Mouse (Mus musculus) limb, embryonic 15.5 days (tissue): ENCODE data around the gene Kdm4a. TPM values are rescaled to one million over a fixed set of nuclear protein-coding genes. Genes with fewer than 3 reads are reported as not detected.

Source experiments
- ATAC-seq: fragments of 200-750 bp; cut with Nextera tagmentation; 2 replicates; pipeline ENCODE4 v1.8.0; 2017; ENCODE audit warnings: low read depth, moderate TSS enrichment; ENCODE audit not compliant: insufficient number of reproducible peaks, low FRiP score, low TSS enrichment
- H3K27ac ChIP-seq: fragments of 300-500 bp; sonication (generic); 2 replicates; pipeline ENCODE4 v1.5.1; 2015; ENCODE audit warnings: moderate library complexity, mild to moderate bottlenecking, inconsistent platforms
- H3K27me3 ChIP-seq: fragments of 300-500 bp; sonication (generic); 2 replicates; pipeline ENCODE4 v1.6.1; 2015; ENCODE audit warnings: inconsistent platforms
- H3K36me3 ChIP-seq: fragments of 300-500 bp; sonication (generic); 2 replicates; pipeline ENCODE4 v1.6.1; 2015; ENCODE audit warnings: inconsistent platforms
- H3K4me1 ChIP-seq: fragments of 300-500 bp; sonication (generic); 2 replicates; pipeline ENCODE4 v1.6.1; 2015; ENCODE audit warnings: inconsistent platforms
- H3K4me2 ChIP-seq: fragments of 300-500 bp; sonication (generic); 2 replicates; pipeline ENCODE4 v1.6.1; 2015; ENCODE audit warnings: mild to moderate bottlenecking, inconsistent platforms
- H3K4me3 ChIP-seq: fragments of 300-500 bp; sonication (generic); 2 replicates; pipeline ENCODE4 v1.5.1; 2015; ENCODE audit warnings: mild to moderate bottlenecking, inconsistent platforms
- H3K9ac ChIP-seq: fragments of 300-500 bp; sonication (generic); 2 replicates; pipeline ENCODE4 v1.6.1; 2015; ENCODE audit warnings: inconsistent platforms
- H3K9me3 ChIP-seq: fragments of 300-500 bp; sonication (generic); 2 replicates; pipeline ENCODE4 v1.6.1; 2016; ENCODE audit warnings: inconsistent platforms
- WGBS: fragments of 180-500 bp; shearing (Covaris S2); methylation state at CpG from one replicate; pipeline ENCODE4 v1.1.7; 2015; 5-methylcytosine and 5-hydroxymethylcytosine counted together
- polyA plus RNA-seq: library from polyadenylated mRNA; unstranded; fragments of >200 nt; fragmentation: Nextera tagmentation; extraction: Ambion mirVana; gene quantifications from 2 replicates; pipeline ENCODE4 v1.2.1, GENCODE M21; 2015

Gene Kdm4a
- 30.2 and 35.0 TPM in 2 replicates for polyA plus RNA-seq

GRCm38 (mm10) chr4:118179467-118180300 lies at the start of gene Kdm4a:
Gene Kdm4a (minus strand): TSS chr4:118180043.
- 0% methylated on average over 38 of the region's 38 CpGs for WGBS
- H3K9me3 ChIP-seq = no peaks in the 10 kb centered on the region
- H3K27ac ChIP-seq = peak within 1 kb of the TSS; percentile 96
- peak within 1 kb of the TSS; percentile 77 for H3K9ac ChIP-seq
- no peaks in the 10 kb centered on the region for H3K27me3 ChIP-seq
- peak; percentile 100 for ATAC-seq
- peaks cover 27% of the 10 kb centered on the region for H3K36me3 ChIP-seq
- H3K4me1 ChIP-seq = peaks cover 13% of the 10 kb centered on the region
- peak within 1 kb of the TSS; percentile 66 for H3K4me2 ChIP-seq
- H3K4me3 ChIP-seq = peak within 1 kb of the TSS; percentile 80

- Histone ChIP-seq H3K4me1 (no peaks in the 10 kb centered on the region), H3K4me2 (no peak overlapping the region), H3K27ac (no peak overlapping the region), H3K4me3 (no peak overlapping the region), H3K9me3 (no peaks in the 10 kb centered on the region), H3K36me3 (peaks cover 90% of the 10 kb centered on the region), H3K9ac (no peak overlapping the region), H3K27me3 (no peaks in the 10 kb centered on the region)
- whole genome bisulfite sequencing = 60% methylated on average over 6 of the region's 6 CpGs
- no peak for ATAC-seq
Measured at GRCm38 (mm10) chr4:118229035-118229770, 49.4 kb upstream of the Kdm4a start.

GRCm38 (mm10) chr4:118227398-118227797 lies 47.6 kb upstream of the Kdm4a start:
- Histone ChIP-seq H3K4me2 (no peak overlapping the region), H3K27ac (no peak overlapping the region), H3K36me3 (peaks cover 92% of the 10 kb centered on the region), H3K9me3 (no peaks in the 10 kb centered on the region), H3K4me3 (no peak overlapping the region), H3K9ac (no peak overlapping the region), H3K27me3 (no peaks in the 10 kb centered on the region), H3K4me1 (no peaks in the 10 kb centered on the region)
- no peak for ATAC-seq
- 82% methylated on average over 12 of the region's 12 CpGs for WGBS

- H3K4me3 ChIP-seq = no peak overlapping the region
- H3K36me3 ChIP-seq = peaks cover 98% of the 10 kb centered on the region
- H3K9ac ChIP-seq = no peak overlapping the region
- no peaks in the 10 kb centered on the region for H3K4me1 ChIP-seq
- H3K4me2 ChIP-seq = no peak overlapping the region
- no peaks in the 10 kb centered on the region for H3K27me3 ChIP-seq
- H3K27ac ChIP-seq = no peak overlapping the region
- ATAC-seq = no peak
- 80% methylated on average over 7 of the region's 7 CpGs for WGBS
- no peaks in the 10 kb centered on the region for H3K9me3 ChIP-seq
Measured at GRCm38 (mm10) chr4:118221261-118221660, 41.4 kb upstream of the Kdm4a start.

GRCm38 (mm10) chr4:118220756-118221155 lies 40.9 kb upstream of the Kdm4a start:
- Histone ChIP-seq H3K9me3 (no peaks in the 10 kb centered on the region), H3K27ac (no peak overlapping the region), H3K4me2 (no peak overlapping the region), H3K4me1 (no peaks in the 10 kb centered on the region), H3K4me3 (no peak overlapping the region), H3K36me3 (peaks cover 98% of the 10 kb centered on the region), H3K27me3 (no peaks in the 10 kb centered on the region), H3K9ac (no peak overlapping the region)
- 83% methylated on average over 9 of the region's 9 CpGs for WGBS
- ATAC-seq = no peak

GRCm38 (mm10) chr4:118219487-118219886 lies 39.6 kb upstream of the Kdm4a start:
- no peak for ATAC-seq
- Histone ChIP-seq H3K27ac (no peak overlapping the region), H3K9me3 (no peaks in the 10 kb centered on the region), H3K4me3 (no peak overlapping the region), H3K9ac (no peak overlapping the region), H3K36me3 (peaks cover 98% of the 10 kb centered on the region), H3K4me1 (no peaks in the 10 kb centered on the region), H3K4me2 (no peak overlapping the region), H3K27me3 (no peaks in the 10 kb centered on the region)
- 82% methylated on average over 6 of the region's 6 CpGs for WGBS

- no peaks in the 10 kb centered on the region for H3K9me3 ChIP-seq
- no peak overlapping the region for H3K27ac ChIP-seq
- WGBS = 90% methylated on average over 5 of the region's 5 CpGs
- no peak for ATAC-seq
- no peak overlapping the region for H3K4me3 ChIP-seq
- no peaks in the 10 kb centered on the region for H3K27me3 ChIP-seq
- peaks cover 96% of the 10 kb centered on the region for H3K36me3 ChIP-seq
- no peaks in the 10 kb centered on the region for H3K4me1 ChIP-seq
- H3K4me2 ChIP-seq = no peak overlapping the region
- no peak overlapping the region for H3K9ac ChIP-seq
Measured at GRCm38 (mm10) chr4:118218521-118218920, 38.7 kb upstream of the Kdm4a start.

- no peaks in the 10 kb centered on the region for H3K4me1 ChIP-seq
- H3K4me3 ChIP-seq = no peak overlapping the region
- H3K4me2 ChIP-seq = no peak overlapping the region
- peaks cover 97% of the 10 kb centered on the region for H3K36me3 ChIP-seq
- no peaks in the 10 kb centered on the region for H3K27me3 ChIP-seq
- H3K27ac ChIP-seq = no peak overlapping the region
- no peaks in the 10 kb centered on the region for H3K9me3 ChIP-seq
- ATAC-seq = no peak
- no peak overlapping the region for H3K9ac ChIP-seq
- 78% methylated on average over 17 of the region's 17 CpGs for WGBS
Measured at GRCm38 (mm10) chr4:118216726-118217595, 37.1 kb upstream of the Kdm4a start.

- no peak overlapping the region for H3K9ac ChIP-seq
- H3K36me3 ChIP-seq = peaks cover 98% of the 10 kb centered on the region
- H3K4me3 ChIP-seq = no peak overlapping the region
- 89% methylated on average over 1 of the region's 1 CpGs for WGBS
- H3K27ac ChIP-seq = no peak overlapping the region
- no peak for ATAC-seq
- H3K9me3 ChIP-seq = no peaks in the 10 kb centered on the region
- no peaks in the 10 kb centered on the region for H3K27me3 ChIP-seq
- no peak overlapping the region for H3K4me2 ChIP-seq
- H3K4me1 ChIP-seq = no peaks in the 10 kb centered on the region
Measured at GRCm38 (mm10) chr4:118214891-118215290, 35.0 kb upstream of the Kdm4a start.

GRCm38 (mm10) chr4:118206918-118207640 lies 27.2 kb upstream of the Kdm4a start:
- Histone ChIP-seq H3K9ac (no peak overlapping the region), H3K27ac (no peak overlapping the region), H3K36me3 (peaks cover 46% of the 10 kb centered on the region), H3K4me2 (no peak overlapping the region), H3K9me3 (no peaks in the 10 kb centered on the region), H3K27me3 (no peaks in the 10 kb centered on the region), H3K4me3 (no peak overlapping the region), H3K4me1 (peaks cover 4% of the 10 kb centered on the region; the same call in 1 of the 2 replicates)
- 67% methylated on average over 8 of the region's 10 CpGs for WGBS
- ATAC-seq = no peak

GRCm38 (mm10) chr4:118205906-118206305 lies 26.1 kb upstream of the Kdm4a start:
- H3K36me3 ChIP-seq = peaks cover 34% of the 10 kb centered on the region
- no peaks in the 10 kb centered on the region for H3K27me3 ChIP-seq
- H3K9ac ChIP-seq = no peak overlapping the region
- H3K4me3 ChIP-seq = no peak overlapping the region
- no peaks in the 10 kb centered on the region for H3K9me3 ChIP-seq
- ATAC-seq = no peak
- peaks cover 4% of the 10 kb centered on the region; the same call in 1 of the 2 replicates for H3K4me1 ChIP-seq
- no peak overlapping the region for H3K27ac ChIP-seq
- H3K4me2 ChIP-seq = no peak overlapping the region
- WGBS = 93% methylated on average over 2 of the region's 2 CpGs
